Mouse (Mus musculus) liver, embryonic 14.5 days (tissue): Measurements from ENCODE around the gene Prokr2. TPM values are rescaled to one million over a fixed set of nuclear protein-coding genes. Genes with fewer than 3 reads are reported as not detected.

Experiments
- ATAC-seq: fragments of 200-750 bp; cut with Nextera tagmentation; 2 replicates; pipeline ENCODE4 v1.8.0; 2017; ENCODE audit warnings: moderate number of reproducible peaks, mild to moderate bottlenecking, moderate library complexity; ENCODE audit not compliant: insufficient read depth
- DNase-seq, 3 experiments: peaks; one replicate each; pipeline ENCODE4 v3.0.0-alpha.2; 2012 to 2013; ENCODE audit warnings: low read depth in 3 of 3, low spot score in 3 of 3
- H3K27ac ChIP-seq: fragments of 300-500 bp; sonication (generic); 2 replicates; pipeline ENCODE4 v1.5.1; 2014; ENCODE audit warnings: moderate library complexity, mild to moderate bottlenecking, control low read depth, inconsistent platforms
- H3K27me3 ChIP-seq: fragments of 300-500 bp; sonication (generic); 2 replicates; pipeline ENCODE4 v1.6.1; 2014; ENCODE audit warnings: mild to moderate bottlenecking, low read length, moderate library complexity; ENCODE audit not compliant: control insufficient read depth, insufficient read depth
- H3K36me3 ChIP-seq: fragments of 300-500 bp; sonication (generic); replicated peaks from 2 replicates; pipeline ENCODE4 v1.6.1; 2014; ENCODE audit warnings: low read depth; ENCODE audit not compliant: control insufficient read depth, insufficient read depth
- H3K4me1 ChIP-seq, 2 experiments: fragments of 200-500 bp in 1 of 2; fragments of 300-500 bp in 1 of 2; sonication (generic) in 1 of 2; replicated peaks; 2 replicates each; pipeline ENCODE4 v1.6.1; 2012 to 2014; ENCODE audit warnings: antibody characterized with exemption in 1 of 2, inconsistent platforms in 1 of 2, low read length in 1 of 2; ENCODE audit not compliant: control insufficient read depth in 2 of 2, insufficient read depth in 2 of 2
- H3K4me2 ChIP-seq: fragments of 300-500 bp; sonication (generic); 2 replicates; pipeline ENCODE4 v1.6.1; 2014; ENCODE audit warnings: low read depth, mild to moderate bottlenecking, control low read depth, moderate library complexity
- H3K4me3 ChIP-seq, 2 experiments: fragments of 200-500 bp in 1 of 2; fragments of 300-500 bp in 1 of 2; sonication (generic) in 1 of 2; 2 replicates each; pipeline ENCODE4 v1.5.1; 2012 to 2014; ENCODE audit warnings: low read depth in 2 of 2, low read length in 2 of 2, mild to moderate bottlenecking in 2 of 2, control low read depth in 1 of 2, inconsistent platforms in 1 of 2, moderate library complexity in 1 of 2; ENCODE audit not compliant: insufficient read depth in 1 of 2
- H3K9ac ChIP-seq: fragments of 300-500 bp; sonication (generic); replicated peaks from 2 replicates; pipeline ENCODE4 v1.6.1; 2014; ENCODE audit warnings: mild to moderate bottlenecking, control low read depth, moderate library complexity
- H3K9me3 ChIP-seq: fragments of 300-500 bp; sonication (generic); 2 replicates; pipeline ENCODE4 v1.6.1; 2016; ENCODE audit warnings: low read length, mixed read lengths; ENCODE audit not compliant: control insufficient read depth
- CTCF ChIP-seq: IDR thresholded peaks from 2 replicates; pipeline ENCODE4 v1.5.1; 2016; ENCODE audit warnings: antibody characterized with exemption, low read depth, control low read depth
- EP300 ChIP-seq: IDR thresholded peaks from 2 replicates; pipeline ENCODE4 v1.6.1; 2016; ENCODE audit warnings: antibody characterized with exemption, low read depth
- WGBS: fragments of 180-500 bp; shearing (Covaris S2); extraction: QIAGEN DNeasy Blood & Tissue Kit; methylation state at CpG from one replicate; pipeline ENCODE4 v1.1.7; 2014; ENCODE audit not compliant: insufficient replicate concordance; 5-methylcytosine and 5-hydroxymethylcytosine counted together
- polyA plus RNA-seq, 2 experiments: library from polyadenylated mRNA; depleted of rRNA in 1 of 2; stranded (reverse) in 1 of 2; unstranded in 1 of 2; fragments of >200 nt; fragmentation: Nextera tagmentation in 1 of 2; extraction: Ambion mirVana in 1 of 2; gene quantifications; 2 replicates each; pipeline versions ENCODE4 v1.2.1 to v1.2.3; 2012 to 2014

Prokr2 gene
- polyA plus RNA-seq, 2 experiments: 0.03 to 0.06 TPM

GRCm38 (mm10) chr2:132308829-132309228 is 76.4 kb downstream of the Prokr2 start:
- TF ChIP-seq CTCF: no peak
- no peak for TF ChIP-seq EP300
- Histone ChIP-seq H3K4me2 (no peak overlapping the region), H3K4me1 (no peaks in the 10 kb centered on the region), H3K27ac (no peak overlapping the region), H3K36me3 (no peaks in the 10 kb centered on the region), H3K9ac (no peak overlapping the region), H3K9me3 (no peaks in the 10 kb centered on the region), H3K27me3 (no peaks in the 10 kb centered on the region), H3K4me3 (no peak overlapping the region)
- DNase-seq (no peak), ATAC-seq (no peak; the same call in 1 of the 2 replicates)
- WGBS: 45% methylated on average over 6 of the region's 6 CpGs

- Histone ChIP-seq H3K9ac (no peak overlapping the region), H3K4me1 (no peaks in the 10 kb centered on the region), H3K36me3 (no peaks in the 10 kb centered on the region), H3K27me3 (no peaks in the 10 kb centered on the region), H3K4me3 (no peak overlapping the region), H3K9me3 (no peaks in the 10 kb centered on the region), H3K27ac (no peak overlapping the region), H3K4me2 (no peak overlapping the region)
- ATAC-seq: no peak
- no peak for TF ChIP-seq EP300
- no peak for TF ChIP-seq CTCF
- no peak for DNase-seq
- 78% methylated on average over 11 of the region's 11 CpGs for WGBS
Observed at GRCm38 (mm10) chr2:132307213-132307843, 77.9 kb downstream of the Prokr2 start.

- Histone ChIP-seq H3K36me3 (no peaks in the 10 kb centered on the region), H3K4me3 (no peak overlapping the region), H3K27me3 (no peaks in the 10 kb centered on the region), H3K9ac (no peak overlapping the region), H3K4me2 (no peak overlapping the region), H3K9me3 (no peaks in the 10 kb centered on the region), H3K27ac (no peak overlapping the region), H3K4me1 (no peaks in the 10 kb centered on the region)
- TF ChIP-seq CTCF (peak; percentile 84), EP300 (no peak)
- DNase-seq (no peak), ATAC-seq (no peak)
- 15% methylated on average over 4 of the region's 4 CpGs for WGBS
Observed at GRCm38 (mm10) chr2:132305988-132306387, 79.3 kb downstream of the Prokr2 start.

GRCm38 (mm10) chr2:132305165-132305564 is 80.1 kb downstream of the Prokr2 start:
- H3K27me3 ChIP-seq: no peaks in the 10 kb centered on the region
- no peak overlapping the region for H3K4me3 ChIP-seq
- H3K36me3 ChIP-seq: no peaks in the 10 kb centered on the region; the same call in 1 of the 2 replicates
- 20% methylated on average over 7 of the region's 7 CpGs for WGBS
- H3K9me3 ChIP-seq: no peaks in the 10 kb centered on the region
- ATAC-seq (peak; percentile 70), DNase-seq (no peak)
- TF ChIP-seq EP300: peak; percentile 36; the same call in 1 of the 2 replicates
- no peak for TF ChIP-seq CTCF
- no peak overlapping the region for H3K27ac ChIP-seq
- H3K4me1 ChIP-seq: no peaks in the 10 kb centered on the region
- H3K4me2 ChIP-seq: no peak overlapping the region
- no peak overlapping the region for H3K9ac ChIP-seq

GRCm38 (mm10) chr2:132301436-132301835 is 83.8 kb downstream of the Prokr2 start:
- ATAC-seq (no peak), DNase-seq (no peak)
- H3K27ac ChIP-seq: no peak overlapping the region
- no peak overlapping the region for H3K9ac ChIP-seq
- no peak overlapping the region for H3K4me3 ChIP-seq
- TF ChIP-seq EP300 (no peak), CTCF (no peak)
- no peaks in the 10 kb centered on the region for H3K27me3 ChIP-seq
- H3K9me3 ChIP-seq: no peaks in the 10 kb centered on the region
- WGBS: 80% methylated on average over 4 of the region's 4 CpGs
- no peaks in the 10 kb centered on the region; the same call in 1 of the 2 replicates for H3K36me3 ChIP-seq
- H3K4me1 ChIP-seq: no peaks in the 10 kb centered on the region
- H3K4me2 ChIP-seq: no peak overlapping the region
